Mouse (Mus musculus) thymus, postnatal 4 days (tissue): ENCODE data around the gene Scnn1a.
A peak's percentile ranks its signal among the peaks of the same experiment; 100 is the strongest.

Source experiments
- DNase-seq: peaks from one replicate; pipeline ENCODE4 v3.0.0; 2021

The Scnn1a gene

GRCm38 (mm10) chr6:125344866-125345265 lies 24.4 kb downstream of the Scnn1a start:
- no peak for DNase-seq

GRCm38 (mm10) chr6:125345625-125346024 lies 25.2 kb downstream of the Scnn1a start:
- DNase-seq: no peak

GRCm38 (mm10) chr6:125346029-125346428 lies 25.6 kb downstream of the Scnn1a start:
- DNase-seq: no peak

- peak; percentile 52 for DNase-seq
Observed at GRCm38 (mm10) chr6:125348721-125349574, 28.5 kb downstream of the Scnn1a start, which contains the start of gene Tnfrsf1a. Gene Tnfrsf1a, plus strand, starts transcription at chr6:125349362.

- DNase-seq: peak; percentile 77
Observed at GRCm38 (mm10) chr6:125349575-125350230, 29.2 kb downstream of the Scnn1a start.

- DNase-seq: peak; percentile 40
Observed at GRCm38 (mm10) chr6:125350231-125350994, 30.0 kb downstream of the Scnn1a start.

- no peak for DNase-seq
Observed at GRCm38 (mm10) chr6:125350995-125351324, 30.5 kb downstream of the Scnn1a start.

- DNase-seq: peak; percentile 40
Observed at GRCm38 (mm10) chr6:125351368-125352045, 31.0 kb downstream of the Scnn1a start.

GRCm38 (mm10) chr6:125352046-125352384 lies 31.6 kb downstream of the Scnn1a start:
- peak; percentile 47 for DNase-seq

- peak; percentile 62 for DNase-seq
Observed at GRCm38 (mm10) chr6:125352811-125353210, 32.4 kb downstream of the Scnn1a start.

- no peak for DNase-seq
Observed at GRCm38 (mm10) chr6:125353221-125353620, 32.8 kb downstream of the Scnn1a start.

- DNase-seq: peak; percentile 71
Observed at GRCm38 (mm10) chr6:125353655-125354054, 33.2 kb downstream of the Scnn1a start.

- DNase-seq: peak; percentile 46
Observed at GRCm38 (mm10) chr6:125354352-125355151, 34.1 kb downstream of the Scnn1a start.

- peak; percentile 82 for DNase-seq
Observed at GRCm38 (mm10) chr6:125355197-125355741, 34.8 kb downstream of the Scnn1a start.

- DNase-seq: no peak
Observed at GRCm38 (mm10) chr6:125356264-125356663, 35.8 kb downstream of the Scnn1a start.

- DNase-seq: no peak
Observed at GRCm38 (mm10) chr6:125357334-125357733, 36.9 kb downstream of the Scnn1a start.

GRCm38 (mm10) chr6:125359999-125360398 lies 39.5 kb downstream of the Scnn1a start:
- DNase-seq: no peak

GRCm38 (mm10) chr6:125360846-125361245 lies 40.4 kb downstream of the Scnn1a start:
- DNase-seq: no peak

- peak; percentile 54 for DNase-seq
Observed at GRCm38 (mm10) chr6:125361467-125362291, 41.2 kb downstream of the Scnn1a start.

GRCm38 (mm10) chr6:125363021-125363420 lies 42.6 kb downstream of the Scnn1a start:
- DNase-seq: no peak
